Mouse (Mus musculus) left cerebral cortex, postnatal 10 days (tissue): ENCODE measurements around the gene Rab39b. TPM values are rescaled to one million over a fixed set of nuclear protein-coding genes. Genes with fewer than 3 reads are reported as not detected.

Source experiments
- DNase-seq, 2 experiments: peaks; one replicate each; pipeline ENCODE4 v3.0.0; 2021 to 2022; ENCODE audit warnings: low spot score in 2 of 2, mixed read lengths in 1 of 2; ENCODE audit errors: extremely low spot score in 1 of 2
- intact Hi-C: fragments of 180-260 bp; cut with DNase I; formaldehyde crosslinking; loops from one replicate; pipeline ENCODE4 v1.15.1; 2025
- total RNA-seq, 2 experiments: library from RNA; stranded (reverse); gene quantifications; 2 replicates each; pipeline ENCODE4 v1.2.3; 2021

Rab39b gene
- 10 to 100 TPM; 35.8 to 36.1 TPM for total RNA-seq

GRCm38 (mm10) chrX:75577582-75578324, at the start of gene Rab39b:
TSS of gene Rab39b (minus strand) at chrX:75578231.
- intact Hi-C loops, result no loop called here
- peak; percentile 32 to 39 for DNase-seq

GRCm38 (mm10) chrX:75578539-75578938, 508 bp upstream of the Rab39b start:
- DNase-seq, result no peak
- intact Hi-C loops, result no loop called here

Other genes with a start within 250 kb of the Rab39b start
- gene Fundc2, start 195.8 kb downstream of the Rab39b start, total RNA-seq, result 10 to 100 TPM; 48.3 to 53.9 TPM
- gene F8, start 195.6 kb downstream of the Rab39b start, total RNA-seq, result 1 to 10 TPM; 1.7 to 2.7 TPM
- gene Cmc4, start 161.6 kb downstream of the Rab39b start, total RNA-seq, result 10 to 100 TPM; 10.9 to 14.8 TPM
- 1 to 10 TPM; 6.6 to 7.2 TPM for gene Mtcp1, start 161.6 kb downstream of the Rab39b start, total RNA-seq
- 10 to 100 TPM; 35.6 to 36.1 TPM for gene Brcc3, start 161.6 kb downstream of the Rab39b start, total RNA-seq
- 10 to 100 TPM; 81.0 to 88.6 TPM for gene Vbp1, start 63.9 kb downstream of the Rab39b start, total RNA-seq